Mouse (Mus musculus) C2C12 (cell line): Measurements from ENCODE around the gene Pabpn1l.

Source experiments
- CEBPB ChIP-seq: IDR thresholded peaks from one replicate; pipeline ENCODE4 v1.6.1; 2011; ENCODE audit warnings: low read depth, mild to moderate bottlenecking, control low read depth, moderate library complexity
- CTCF ChIP-seq: IDR thresholded peaks from one replicate; pipeline ENCODE4 v1.5.1; 2011; ENCODE audit not compliant: control insufficient read depth, insufficient read depth, insufficient read length
- MAX ChIP-seq: IDR thresholded peaks from one replicate; pipeline ENCODE4 v1.6.1; 2011; ENCODE audit warnings: mild to moderate bottlenecking, control low read depth
- MYOD1 ChIP-seq: IDR thresholded peaks from one replicate; pipeline ENCODE4 v1.6.1; 2011; ENCODE audit warnings: low read depth; ENCODE audit not compliant: control insufficient read depth, insufficient read length
- MYOG ChIP-seq: IDR thresholded peaks from one replicate; pipeline ENCODE4 v1.6.1; 2011; ENCODE audit not compliant: control insufficient read depth, insufficient read length; ENCODE audit errors: extremely low read depth
- USF1 ChIP-seq: IDR thresholded peaks from one replicate; pipeline ENCODE4 v1.6.1; 2011; ENCODE audit warnings: low read depth, mild to moderate bottlenecking, control low read depth, moderate library complexity

DNA sequence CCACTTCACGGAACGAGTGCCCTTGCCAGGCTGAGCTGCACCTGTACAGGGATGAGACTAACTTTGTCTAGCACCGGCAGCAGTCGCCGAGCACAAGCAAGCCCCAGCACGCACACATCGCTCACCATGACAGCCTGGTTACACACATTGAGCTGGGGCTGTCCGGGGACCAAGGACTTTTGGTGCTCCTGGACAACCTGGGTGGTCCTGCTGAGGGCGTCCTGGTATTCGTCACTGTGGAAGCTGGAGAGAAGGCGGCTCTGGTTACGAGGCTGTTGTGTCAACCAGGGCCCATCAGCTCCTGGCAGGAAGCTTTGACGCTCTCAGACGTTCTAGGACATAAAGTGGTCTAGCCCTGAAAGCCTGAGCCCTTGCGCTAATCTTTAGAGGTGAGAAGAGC is 41.6 kb downstream of the Pabpn1l start:
- no peak for TF ChIP-seq USF1
- no peak for TF ChIP-seq CTCF
- TF ChIP-seq MYOD1 = no peak
- TF ChIP-seq MAX = no peak
- no peak for TF ChIP-seq CEBPB
- no peak for TF ChIP-seq MYOG
